In genomic region chr2:37838202-37838984, GRCm38 (mm10) we compare ENCODE assay signal across 22 mouse cellular contexts.
DNase-seq lines count a peak whose midpoint lies in the region; ATAC-seq and TF ChIP-seq lines count a peak whose summit lies in the region.
"Had no signal": no experiment of that assay in that cellular context is flagged by ENCODE, and none has a peak within 500 bp of the region (broad histone marks: within the 10 kb centered on the region; RNA-seq: fewer than 3 reads in every experiment).

No protein-coding gene starts in this region.

- peak; percentile 68 for ATAC-seq in intestine, embryonic 15.5 days
- peak; percentile 88 for ATAC-seq in intestine, embryonic 16.5 days
- peak; percentile 90 for ATAC-seq in intestine, postnatal 0 days
- no peak for ATAC-seq in forebrain, embryonic 16.5 days
- ATAC-seq in neural tube, embryonic 15.5 days (ENCODE audit: low FRiP score): no peak
- ATAC-seq in hindbrain, embryonic 14.5 days (ENCODE audit: low FRiP score): no peak
- ATAC-seq: activated CD4-positive, CD25-positive, alpha-beta regulatory T cell, adult 4 months; CD4-positive, CD25-positive, alpha-beta regulatory T cell, adult 4 months; Patski had no signal

- no peak overlapping the region for H3K4me3 ChIP-seq in intestine, embryonic 15.5 days (replicated peaks)
- no peak overlapping the region for H3K4me3 ChIP-seq in intestine, embryonic 16.5 days (ENCODE audit: low read length)
- H3K4me3 ChIP-seq in intestine, postnatal 0 days (ENCODE audit: low read depth, low read length): no peak overlapping the region
- H3K4me3 ChIP-seq in forebrain, embryonic 16.5 days (replicated peaks; ENCODE audit: low read length): no peak overlapping the region
- no peak overlapping the region for H3K4me3 ChIP-seq in neural tube, embryonic 15.5 days (replicated peaks)
- no peak overlapping the region for H3K4me3 ChIP-seq in hindbrain, embryonic 14.5 days (replicated peaks; ENCODE audit: low read length)
- no peak overlapping the region for H3K4me3 ChIP-seq in thymus, adult 2 months (ENCODE audit: control insufficient read depth, insufficient read depth, low read length)

- TF ChIP-seq POLR2A in thymus, adult 2 months (IDR thresholded peaks at IDR 0.05; ENCODE audit: control insufficient read depth, extremely low read depth, insufficient read depth, low read length, poor library complexity): no peak

- DNase-seq in large intestine, adult 2 months (ENCODE audit: low read depth, low spot score): peak; percentile 28
- no peak for DNase-seq in hindbrain, embryonic 14.5 days (ENCODE audit: low spot score)
- DNase-seq in thymus, adult 2 months: no peak
- DNase-seq: adrenal gland, adult 2 months; adrenal gland, adult 8-10 months; adrenal gland, postnatal 10 days; adrenal gland, postnatal 14 days; adrenal gland, postnatal 25 days; adrenal gland, postnatal 36 days; B cell, adult 2 months; cerebellum, adult 11 months; cerebellum, adult 11-12 months had no signal

- TF ChIP-seq CTCF in intestine, postnatal 0 days (IDR thresholded peaks at IDR 0.05; ENCODE audit: low read depth): no peak
- no peak for TF ChIP-seq CTCF in thymus, adult 2 months (IDR thresholded peaks at IDR 0.05; ENCODE audit: borderline replicate concordance, control insufficient read depth, extremely low read depth, insufficient read depth, low read length, poor library complexity)

- no peaks in the 10 kb centered on the region for H3K9me3 ChIP-seq in intestine, embryonic 15.5 days
- no peaks in the 10 kb centered on the region for H3K9me3 ChIP-seq in intestine, embryonic 16.5 days (ENCODE audit: control insufficient read depth, low read length)
- no peaks in the 10 kb centered on the region for H3K9me3 ChIP-seq in intestine, postnatal 0 days (ENCODE audit: control insufficient read depth)
- no peaks in the 10 kb centered on the region for H3K9me3 ChIP-seq in forebrain, embryonic 16.5 days (ENCODE audit: control insufficient read depth, low read length)
- H3K9me3 ChIP-seq in neural tube, embryonic 15.5 days (replicated peaks): no peaks in the 10 kb centered on the region
- H3K9me3 ChIP-seq in hindbrain, embryonic 14.5 days (ENCODE audit: control insufficient read depth, low read length): no peaks in the 10 kb centered on the region
- H3K9me3 ChIP-seq: G1E had no signal

- no peaks in the 10 kb centered on the region for H3K27me3 ChIP-seq in intestine, embryonic 15.5 days (replicated peaks)
- H3K27me3 ChIP-seq in intestine, embryonic 16.5 days (replicated peaks; ENCODE audit: control insufficient read depth, insufficient read depth, low read length): no peaks in the 10 kb centered on the region
- H3K27me3 ChIP-seq in intestine, postnatal 0 days (replicated peaks; ENCODE audit: control insufficient read depth, insufficient read depth, low read length): no peaks in the 10 kb centered on the region
- H3K27me3 ChIP-seq in forebrain, embryonic 16.5 days (replicated peaks; ENCODE audit: control insufficient read depth, insufficient read depth, low read length): no peaks in the 10 kb centered on the region
- H3K27me3 ChIP-seq in neural tube, embryonic 15.5 days (replicated peaks): no peaks in the 10 kb centered on the region
- H3K27me3 ChIP-seq in hindbrain, embryonic 14.5 days (ENCODE audit: control insufficient read depth, insufficient read depth, low read length): no peaks in the 10 kb centered on the region
- H3K27me3 ChIP-seq in thymus, adult 2 months (ENCODE audit: control insufficient read depth, insufficient read depth, low read length): no peaks in the 10 kb centered on the region
- H3K27me3 ChIP-seq: CH12.LX, Patski had no signal

- H3K36me3 ChIP-seq in intestine, embryonic 15.5 days: no peaks in the 10 kb centered on the region
- no peaks in the 10 kb centered on the region for H3K36me3 ChIP-seq in intestine, embryonic 16.5 days (ENCODE audit: control insufficient read depth, insufficient read depth, low read length)
- no peaks in the 10 kb centered on the region; the same call in 1 of the 2 replicates for H3K36me3 ChIP-seq in intestine, postnatal 0 days (ENCODE audit: control insufficient read depth, insufficient read depth)
- no peaks in the 10 kb centered on the region for H3K36me3 ChIP-seq in forebrain, embryonic 16.5 days (ENCODE audit: control insufficient read depth, insufficient read depth)
- H3K36me3 ChIP-seq in neural tube, embryonic 15.5 days: no peaks in the 10 kb centered on the region
- no peaks in the 10 kb centered on the region for H3K36me3 ChIP-seq in hindbrain, embryonic 14.5 days (replicated peaks; ENCODE audit: control insufficient read depth, insufficient read depth)
- H3K36me3 ChIP-seq in thymus, adult 2 months (ENCODE audit: control insufficient read depth, insufficient read depth, low read length): no peaks in the 10 kb centered on the region

- no peak overlapping the region for H3K4me2 ChIP-seq in intestine, embryonic 15.5 days (replicated peaks)
- H3K4me2 ChIP-seq in intestine, embryonic 16.5 days (ENCODE audit: low read depth, low read length): no peak overlapping the region
- no peak overlapping the region; the same call in 1 of the 2 replicates for H3K4me2 ChIP-seq in intestine, postnatal 0 days (replicated peaks; ENCODE audit: low read depth)
- H3K4me2 ChIP-seq in forebrain, embryonic 16.5 days (ENCODE audit: low read length): no peak overlapping the region
- H3K4me2 ChIP-seq in neural tube, embryonic 15.5 days: no peak overlapping the region
- H3K4me2 ChIP-seq in hindbrain, embryonic 14.5 days (replicated peaks): no peak overlapping the region

- H3K4me1 ChIP-seq in intestine, embryonic 15.5 days (replicated peaks): 0 out of 2 replicates have a peak, but pooled peaks cover 3% of the 10 kb centered on the region
- peaks cover 7% of the 10 kb centered on the region; the same call in 1 of the 2 replicates for H3K4me1 ChIP-seq in intestine, embryonic 16.5 days (ENCODE audit: control insufficient read depth, insufficient read depth, low read length)
- peaks cover 5% of the 10 kb centered on the region; the same call in 1 of the 2 replicates for H3K4me1 ChIP-seq in intestine, postnatal 0 days (replicated peaks; ENCODE audit: control insufficient read depth, insufficient read depth, low read length)
- H3K4me1 ChIP-seq in forebrain, embryonic 16.5 days (replicated peaks; ENCODE audit: control insufficient read depth, insufficient read depth, low read length): peaks cover 17% of the 10 kb centered on the region
- H3K4me1 ChIP-seq in neural tube, embryonic 15.5 days: peaks cover 10% of the 10 kb centered on the region
- H3K4me1 ChIP-seq in hindbrain, embryonic 14.5 days (replicated peaks; ENCODE audit: control insufficient read depth, insufficient read depth, low read length): peaks cover 11% of the 10 kb centered on the region
- no peaks in the 10 kb centered on the region; the same call in 1 of the 2 replicates for H3K4me1 ChIP-seq in thymus, adult 2 months (replicated peaks; ENCODE audit: control insufficient read depth, insufficient read depth, low read length)

- H3K9ac ChIP-seq in intestine, embryonic 15.5 days: no peak overlapping the region
- no peak overlapping the region for H3K9ac ChIP-seq in intestine, embryonic 16.5 days (ENCODE audit: low read depth, low read length)
- H3K9ac ChIP-seq in intestine, postnatal 0 days (ENCODE audit: low read depth, low read length): no peak overlapping the region
- H3K9ac ChIP-seq in forebrain, embryonic 16.5 days (replicated peaks; ENCODE audit: low read depth, low read length): no peak overlapping the region
- no peak overlapping the region for H3K9ac ChIP-seq in neural tube, embryonic 15.5 days (replicated peaks)
- H3K9ac ChIP-seq in hindbrain, embryonic 14.5 days: no peak overlapping the region

- no peak overlapping the region for H3K27ac ChIP-seq in intestine, embryonic 15.5 days
- peak overlapping the region; percentile 47 for H3K27ac ChIP-seq in intestine, embryonic 16.5 days (ENCODE audit: low read length)
- peak overlapping the region; percentile 35; the same call in 1 of the 2 replicates for H3K27ac ChIP-seq in intestine, postnatal 0 days (ENCODE audit: low read depth, low read length)
- H3K27ac ChIP-seq in forebrain, embryonic 16.5 days (ENCODE audit: low read length): no peak overlapping the region
- no peak overlapping the region for H3K27ac ChIP-seq in neural tube, embryonic 15.5 days (replicated peaks)
- no peak overlapping the region for H3K27ac ChIP-seq in hindbrain, embryonic 14.5 days
- no peak overlapping the region for H3K27ac ChIP-seq in thymus, adult 2 months (ENCODE audit: control insufficient read depth, insufficient read depth, low read length)

- 72% methylated on average over 7 of the region's 7 CpGs for WGBS in intestine, embryonic 15.5 days
- WGBS in intestine, embryonic 16.5 days: 63% methylated on average over 7 of the region's 7 CpGs
- 55% methylated on average over 7 of the region's 7 CpGs for WGBS in intestine, postnatal 0 days
- 39% methylated on average over 7 of the region's 7 CpGs for WGBS in large intestine, adult 2 months
- WGBS in forebrain, embryonic 16.5 days: 93% methylated on average over 7 of the region's 7 CpGs
- WGBS in neural tube, embryonic 15.5 days: 91% methylated on average over 7 of the region's 7 CpGs
- 89% methylated on average over 7 of the region's 7 CpGs for WGBS in hindbrain, embryonic 14.5 days
- WGBS in thymus, adult 2 months: 96% methylated on average over 7 of the region's 7 CpGs

Comparison
In these comparisons a context has a peak if more than half of its experiments do, and no peak if none do; other contexts are left out.
1. H3K27ac ChIP-seq: peak in intestine, embryonic 16.5 days (single experiment) and intestine, postnatal 0 days (single experiment); none in intestine, embryonic 15.5 days (single experiment), forebrain, embryonic 16.5 days (single experiment), neural tube, embryonic 15.5 days (single experiment), hindbrain, embryonic 14.5 days (single experiment) and thymus, adult 2 months (single experiment).
2. ATAC-seq: peak in intestine, embryonic 15.5 days (single experiment), intestine, embryonic 16.5 days (single experiment) and intestine, postnatal 0 days (single experiment); none in forebrain, embryonic 16.5 days (single experiment), neural tube, embryonic 15.5 days (single experiment) and hindbrain, embryonic 14.5 days (single experiment).